Mouse (Mus musculus): Measurements from ENCODE around the gene Cept1.

The Cept1 gene

GRCm38 (mm10) chr3:106547171-106547923, at the start of gene Cept1, which contains the start of gene Dram2:
Cept1 (minus strand) TSS chr3:106547802.
Dram2 (plus strand) TSS chr3:106547798.
- DNase-seq (ENCODE audit: low spot score), result peak; percentile 94

- peak; percentile 15 for DNase-seq (ENCODE audit: low spot score)
Observed at GRCm38 (mm10) chr3:106593631-106594030, 46.0 kb upstream of the Cept1 start.

- no peak for DNase-seq (ENCODE audit: low spot score)
Observed at GRCm38 (mm10) chr3:106579296-106579695, 31.7 kb upstream of the Cept1 start.

GRCm38 (mm10) chr3:106573191-106573590, 25.6 kb upstream of the Cept1 start:
- DNase-seq (ENCODE audit: low spot score), result no peak

GRCm38 (mm10) chr3:106565876-106566275, 18.3 kb upstream of the Cept1 start:
- DNase-seq (ENCODE audit: low spot score), result no peak

- no peak for DNase-seq (ENCODE audit: low spot score)
Observed at GRCm38 (mm10) chr3:106558271-106558670, 10.7 kb upstream of the Cept1 start.

- DNase-seq (ENCODE audit: low spot score), result no peak
Observed at GRCm38 (mm10) chr3:106555743-106556250, 8.2 kb upstream of the Cept1 start.

GRCm38 (mm10) chr3:106553411-106553810, 5.8 kb upstream of the Cept1 start:
- no peak for DNase-seq (ENCODE audit: low spot score)

GRCm38 (mm10) chr3:106548971-106549370, 1.4 kb upstream of the Cept1 start:
- no peak for DNase-seq (ENCODE audit: low spot score)

- peak; percentile 17 for DNase-seq (ENCODE audit: low spot score)
Observed at GRCm38 (mm10) chr3:106547924-106548539, 430 bp upstream of the Cept1 start.

GRCm38 (mm10) chr3:106544721-106545316, 2.8 kb downstream of the Cept1 start:
- no peak for DNase-seq (ENCODE audit: low spot score)

- DNase-seq (ENCODE audit: low spot score), result no peak
Observed at GRCm38 (mm10) chr3:106533277-106533676, 14.3 kb downstream of the Cept1 start.

GRCm38 (mm10) chr3:106528032-106528431, 19.6 kb downstream of the Cept1 start:
- DNase-seq (ENCODE audit: low spot score), result no peak

- DNase-seq (ENCODE audit: low spot score), result no peak
Observed at GRCm38 (mm10) chr3:106526411-106526810, 21.2 kb downstream of the Cept1 start.

- no peak for DNase-seq (ENCODE audit: low spot score)
Observed at GRCm38 (mm10) chr3:106522730-106523129, 24.9 kb downstream of the Cept1 start.

- no peak for DNase-seq (ENCODE audit: low spot score)
Observed at GRCm38 (mm10) chr3:106515016-106515415, 32.6 kb downstream of the Cept1 start.

- DNase-seq (ENCODE audit: low spot score), result no peak
Observed at GRCm38 (mm10) chr3:106510669-106511068, 36.9 kb downstream of the Cept1 start.

- DNase-seq (ENCODE audit: low spot score), result no peak
Observed at GRCm38 (mm10) chr3:106502892-106503291, 44.7 kb downstream of the Cept1 start.

- no peak for DNase-seq (ENCODE audit: low spot score)
Observed at GRCm38 (mm10) chr3:106500510-106500909, 47.1 kb downstream of the Cept1 start.

- no peak for DNase-seq (ENCODE audit: low spot score)
Observed at GRCm38 (mm10) chr3:106496996-106497395, 50.6 kb downstream of the Cept1 start.

- no peak for DNase-seq (ENCODE audit: low spot score)
Observed at GRCm38 (mm10) chr3:106496045-106496721, 51.4 kb downstream of the Cept1 start.

- no peak for DNase-seq (ENCODE audit: low spot score)
Observed at GRCm38 (mm10) chr3:106495346-106496044, 52.1 kb downstream of the Cept1 start.

All from MN1 (cell line).